Mouse (Mus musculus): ENCODE data around the gene Plppr2. TPM values are rescaled to one million over a fixed set of nuclear protein-coding genes. Genes with fewer than 3 reads are reported as not detected.

Plppr2 gene
- polyA plus RNA-seq, 2 experiments: 1.3 to 2.6 TPM

GRCm38 (mm10) chr9:21977972-21978371 lies 41.1 kb downstream of the Plppr2 start:
- H3K4me2 ChIP-seq (ENCODE audit: low read depth): no peak overlapping the region
- no peak overlapping the region for H3K27ac ChIP-seq
- ATAC-seq (ENCODE audit: insufficient read depth) (no peak), DNase-seq (ENCODE audit: low read depth in 3 of 3, low spot score in 3 of 3) (no peak)
- peaks cover 5% of the 10 kb centered on the region for H3K27me3 ChIP-seq (ENCODE audit: control insufficient read depth, insufficient read depth, low read length)
- H3K4me1 ChIP-seq (replicated peaks; ENCODE audit: control insufficient read depth in 2 of 2, insufficient read depth in 2 of 2, low read length in 1 of 2): no peaks in the 10 kb centered on the region
- no peaks in the 10 kb centered on the region for H3K9me3 ChIP-seq (ENCODE audit: control insufficient read depth, low read length)
- no peak overlapping the region for H3K9ac ChIP-seq (replicated peaks)
- H3K4me3 ChIP-seq (ENCODE audit: insufficient read depth in 1 of 2, low read depth in 2 of 2, low read length in 2 of 2): no peak overlapping the region
- H3K36me3 ChIP-seq (replicated peaks; ENCODE audit: control insufficient read depth, insufficient read depth, low read depth): no peaks in the 10 kb centered on the region
- WGBS (ENCODE audit: insufficient replicate concordance): 19% methylated on average over 2 of the region's 2 CpGs
- TF ChIP-seq EP300 (IDR thresholded peaks at IDR 0.05; ENCODE audit: low read depth) (no peak), CTCF (IDR thresholded peaks at IDR 0.05; ENCODE audit: low read depth) (peak; percentile 92)

GRCm38 (mm10) chr9:21978398-21979128 lies 41.7 kb downstream of the Plppr2 start:
- Histone ChIP-seq H3K27ac (no peak overlapping the region), H3K4me2 (ENCODE audit: low read depth) (no peak overlapping the region), H3K9ac (replicated peaks) (no peak overlapping the region), H3K9me3 (ENCODE audit: control insufficient read depth, low read length) (no peaks in the 10 kb centered on the region), H3K4me3 (ENCODE audit: insufficient read depth in 1 of 2, low read depth in 2 of 2, low read length in 2 of 2) (no peak overlapping the region), H3K27me3 (ENCODE audit: control insufficient read depth, insufficient read depth, low read length) (peaks cover 5% of the 10 kb centered on the region), H3K36me3 (replicated peaks; ENCODE audit: control insufficient read depth, insufficient read depth, low read depth) (no peaks in the 10 kb centered on the region), H3K4me1 (replicated peaks; ENCODE audit: control insufficient read depth in 2 of 2, insufficient read depth in 2 of 2, low read length in 1 of 2) (no peaks in the 10 kb centered on the region)
- no peak for DNase-seq (ENCODE audit: low read depth in 3 of 3, low spot score in 3 of 3)
- WGBS (ENCODE audit: insufficient replicate concordance): 73% methylated on average over 4 of the region's 4 CpGs
- no peak for ATAC-seq (ENCODE audit: insufficient read depth)
- TF ChIP-seq EP300 (IDR thresholded peaks at IDR 0.05; ENCODE audit: low read depth): no peak
- no peak for TF ChIP-seq CTCF (IDR thresholded peaks at IDR 0.05; ENCODE audit: low read depth)

- Histone ChIP-seq H3K4me1 (replicated peaks; ENCODE audit: control insufficient read depth in 2 of 2, insufficient read depth in 2 of 2, low read length in 1 of 2) (no peaks in the 10 kb centered on the region), H3K27ac (no peak overlapping the region), H3K9me3 (ENCODE audit: control insufficient read depth, low read length) (no peaks in the 10 kb centered on the region), H3K9ac (replicated peaks) (no peak overlapping the region), H3K27me3 (ENCODE audit: control insufficient read depth, insufficient read depth, low read length) (peaks cover 36% of the 10 kb centered on the region), H3K4me2 (ENCODE audit: low read depth) (no peak overlapping the region), H3K36me3 (replicated peaks; ENCODE audit: control insufficient read depth, insufficient read depth, low read depth) (no peaks in the 10 kb centered on the region), H3K4me3 (ENCODE audit: insufficient read depth in 1 of 2, low read depth in 2 of 2, low read length in 2 of 2) (no peak overlapping the region)
- WGBS (ENCODE audit: insufficient replicate concordance): 27% methylated on average over 3 of the region's 3 CpGs
- ATAC-seq (ENCODE audit: insufficient read depth) (no peak), DNase-seq (ENCODE audit: low read depth in 3 of 3, low spot score in 3 of 3) (no peak)
- TF ChIP-seq CTCF (IDR thresholded peaks at IDR 0.05; ENCODE audit: low read depth) (no peak), EP300 (IDR thresholded peaks at IDR 0.05; ENCODE audit: low read depth) (no peak)
Measured at GRCm38 (mm10) chr9:21983911-21984310, 47.1 kb downstream of the Plppr2 start.

- no peak overlapping the region for H3K4me2 ChIP-seq (ENCODE audit: low read depth)
- no peak overlapping the region for H3K27ac ChIP-seq
- ATAC-seq (ENCODE audit: insufficient read depth): no peak
- no peaks in the 10 kb centered on the region for H3K36me3 ChIP-seq (replicated peaks; ENCODE audit: control insufficient read depth, insufficient read depth, low read depth)
- H3K27me3 ChIP-seq (ENCODE audit: control insufficient read depth, insufficient read depth, low read length): peaks cover 70% of the 10 kb centered on the region
- DNase-seq (ENCODE audit: low read depth in 3 of 3, low spot score in 3 of 3): no peak
- no peak overlapping the region for H3K4me3 ChIP-seq (ENCODE audit: insufficient read depth in 1 of 2, low read depth in 2 of 2, low read length in 2 of 2)
- H3K9me3 ChIP-seq (ENCODE audit: control insufficient read depth, low read length): no peaks in the 10 kb centered on the region
- H3K4me1 ChIP-seq (replicated peaks; ENCODE audit: control insufficient read depth in 2 of 2, insufficient read depth in 2 of 2, low read length in 1 of 2): no peaks in the 10 kb centered on the region
- TF ChIP-seq CTCF (IDR thresholded peaks at IDR 0.05; ENCODE audit: low read depth) (no peak), EP300 (IDR thresholded peaks at IDR 0.05; ENCODE audit: low read depth) (no peak)
- H3K9ac ChIP-seq (replicated peaks): no peak overlapping the region
- WGBS (ENCODE audit: insufficient replicate concordance): 7% methylated on average over 35 of the region's 36 CpGs
Measured at GRCm38 (mm10) chr9:21987592-21988342, 50.9 kb downstream of the Plppr2 start.

DNA sequence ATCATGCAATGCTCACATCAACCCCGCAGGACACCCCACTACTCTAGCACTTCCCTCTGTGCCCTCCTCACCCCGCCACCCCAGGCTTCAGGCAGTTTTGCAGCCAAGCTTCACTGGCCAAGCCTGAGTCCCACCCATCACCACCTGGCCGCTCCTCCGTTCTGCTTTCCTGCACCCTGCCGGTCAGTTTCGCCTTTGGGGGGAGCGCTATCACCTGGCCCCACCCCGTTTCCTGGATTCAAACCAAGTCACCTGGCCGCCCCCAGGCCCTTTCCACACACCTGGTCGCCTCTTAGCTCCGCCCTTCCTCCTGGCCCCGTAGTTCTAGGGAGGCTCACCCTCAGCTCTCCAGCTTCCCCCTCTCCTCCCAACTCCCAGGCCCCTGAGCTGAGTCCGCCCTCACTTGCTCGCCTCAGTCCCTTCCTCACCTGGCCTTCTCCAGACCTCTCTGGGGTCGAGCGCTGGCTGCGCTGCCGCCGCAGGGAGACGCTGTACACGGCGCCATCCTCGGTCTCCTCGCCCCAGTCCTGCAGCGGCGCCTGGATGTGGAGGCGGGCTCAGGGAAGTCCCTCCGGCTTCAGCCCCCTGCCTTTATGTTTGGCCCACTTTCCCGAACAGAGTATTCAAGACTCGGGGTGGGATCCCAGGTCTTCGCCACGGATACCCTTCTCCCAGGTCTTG lies 51.7 kb downstream of the Plppr2 start:
- Histone ChIP-seq H3K9me3 (ENCODE audit: control insufficient read depth, low read length) (no peaks in the 10 kb centered on the region), H3K4me2 (ENCODE audit: low read depth) (peak overlapping the region; percentile 11), H3K27me3 (ENCODE audit: control insufficient read depth, insufficient read depth, low read length) (peaks cover 70% of the 10 kb centered on the region), H3K4me1 (replicated peaks; ENCODE audit: control insufficient read depth in 2 of 2, insufficient read depth in 2 of 2, low read length in 1 of 2) (no peaks in the 10 kb centered on the region), H3K9ac (replicated peaks) (no peak overlapping the region), H3K36me3 (replicated peaks; ENCODE audit: control insufficient read depth, insufficient read depth, low read depth) (no peaks in the 10 kb centered on the region), H3K4me3 (ENCODE audit: insufficient read depth in 1 of 2, low read depth in 2 of 2, low read length in 2 of 2) (peak overlapping the region in 1 of 2 experiments; percentile 4; a peak in 2 of 4 replicates), H3K27ac (no peak overlapping the region)
- 2% methylated on average over 32 of the region's 32 CpGs for WGBS (ENCODE audit: insufficient replicate concordance)
- DNase-seq (ENCODE audit: low read depth in 3 of 3, low spot score in 3 of 3) (no peak), ATAC-seq (ENCODE audit: insufficient read depth) (no peak)
- TF ChIP-seq CTCF (IDR thresholded peaks at IDR 0.05; ENCODE audit: low read depth): no peak
- TF ChIP-seq EP300 (IDR thresholded peaks at IDR 0.05; ENCODE audit: low read depth): no peak

Measured in liver, embryonic 14.5 days (tissue).